Mouse (Mus musculus) lung, embryonic 15.5 days (tissue): ENCODE results near the gene Zfp989. TPM values are rescaled to one million over a fixed set of nuclear protein-coding genes. Genes with fewer than 3 reads are reported as not detected.
"Not testable (repeated sequence)": the region's sequence is repeated elsewhere in the genome, so short reads cannot be mapped to it uniquely, and the experiment has no call there.

Experiments
- ATAC-seq: fragments of 200-750 bp; cut with Nextera tagmentation; 2 replicates; pipeline ENCODE4 v1.8.0; 2017; ENCODE audit warnings: moderate number of reproducible peaks, borderline replicate concordance; ENCODE audit not compliant: low FRiP score, low TSS enrichment; ENCODE audit errors: extremely low read depth
- H3K27ac ChIP-seq: fragments of 300-500 bp; sonication (generic); 2 replicates; pipeline ENCODE4 v1.5.1; 2015; ENCODE audit warnings: moderate library complexity, mild to moderate bottlenecking, inconsistent platforms
- H3K27me3 ChIP-seq: fragments of 300-500 bp; sonication (generic); 2 replicates; pipeline ENCODE4 v1.6.1; 2015; ENCODE audit warnings: inconsistent platforms
- H3K36me3 ChIP-seq: fragments of 300-500 bp; sonication (generic); 2 replicates; pipeline ENCODE4 v1.6.1; 2015; ENCODE audit warnings: inconsistent platforms
- H3K4me1 ChIP-seq: fragments of 300-500 bp; sonication (generic); 2 replicates; pipeline ENCODE4 v1.6.1; 2015; ENCODE audit warnings: inconsistent platforms
- H3K4me2 ChIP-seq: fragments of 300-500 bp; sonication (generic); 2 replicates; pipeline ENCODE4 v1.6.1; 2015; ENCODE audit warnings: inconsistent platforms, mild to moderate bottlenecking, moderate library complexity
- H3K4me3 ChIP-seq: fragments of 300-500 bp; sonication (generic); 2 replicates; pipeline ENCODE4 v1.5.1; 2015; ENCODE audit warnings: mild to moderate bottlenecking, inconsistent platforms
- H3K9ac ChIP-seq: fragments of 300-500 bp; sonication (generic); 2 replicates; pipeline ENCODE4 v1.6.1; 2015; ENCODE audit warnings: inconsistent platforms
- H3K9me3 ChIP-seq: fragments of 300-500 bp; sonication (generic); 2 replicates; pipeline ENCODE4 v1.6.1; 2016; ENCODE audit warnings: inconsistent platforms
- WGBS: fragments of 180-500 bp; shearing (Covaris S2); methylation state at CpG from one replicate; pipeline ENCODE4 v1.1.7; 2015; 5-methylcytosine and 5-hydroxymethylcytosine counted together
- polyA plus RNA-seq: library from polyadenylated mRNA; unstranded; fragments of >200 nt; fragmentation: Nextera tagmentation; extraction: Ambion mirVana; gene quantifications from 2 replicates; pipeline ENCODE4 v1.2.1, GENCODE M21; 2015

Zfp989 gene
- polyA plus RNA-seq = not detected in 2 replicates

DNA sequence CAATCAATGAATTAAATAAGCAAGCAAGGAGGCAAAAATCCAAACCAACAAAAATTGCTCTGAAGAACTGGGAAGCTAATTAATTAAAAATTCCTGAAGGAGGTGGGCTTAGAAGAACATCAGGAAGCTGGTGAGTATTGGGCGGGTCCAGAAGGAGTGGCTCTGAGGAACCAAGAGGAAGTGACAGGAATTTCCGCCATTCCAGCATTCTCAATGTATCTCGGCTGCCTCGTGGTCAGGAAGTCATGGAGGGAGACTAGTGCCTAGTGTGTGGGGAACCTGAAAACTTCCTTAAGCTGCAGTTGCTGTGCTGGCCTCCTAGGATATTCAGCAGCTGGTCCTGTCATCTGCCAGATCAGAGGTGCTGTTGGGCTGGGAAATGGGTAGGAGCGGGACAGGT lies at the start of gene Zfp989:
Gene Zfp989 (plus strand): TSS at position 220 of the 400 bp plus-strand sequence.
- not testable (repeated sequence) for H3K27ac ChIP-seq, H3K4me2 ChIP-seq, H3K4me1 ChIP-seq, H3K4me3 ChIP-seq, H3K9me3 ChIP-seq, H3K27me3 ChIP-seq, ATAC-seq, H3K9ac ChIP-seq, H3K36me3 ChIP-seq
- 82% methylated on average over 5 of the region's 5 CpGs for WGBS

DNA sequence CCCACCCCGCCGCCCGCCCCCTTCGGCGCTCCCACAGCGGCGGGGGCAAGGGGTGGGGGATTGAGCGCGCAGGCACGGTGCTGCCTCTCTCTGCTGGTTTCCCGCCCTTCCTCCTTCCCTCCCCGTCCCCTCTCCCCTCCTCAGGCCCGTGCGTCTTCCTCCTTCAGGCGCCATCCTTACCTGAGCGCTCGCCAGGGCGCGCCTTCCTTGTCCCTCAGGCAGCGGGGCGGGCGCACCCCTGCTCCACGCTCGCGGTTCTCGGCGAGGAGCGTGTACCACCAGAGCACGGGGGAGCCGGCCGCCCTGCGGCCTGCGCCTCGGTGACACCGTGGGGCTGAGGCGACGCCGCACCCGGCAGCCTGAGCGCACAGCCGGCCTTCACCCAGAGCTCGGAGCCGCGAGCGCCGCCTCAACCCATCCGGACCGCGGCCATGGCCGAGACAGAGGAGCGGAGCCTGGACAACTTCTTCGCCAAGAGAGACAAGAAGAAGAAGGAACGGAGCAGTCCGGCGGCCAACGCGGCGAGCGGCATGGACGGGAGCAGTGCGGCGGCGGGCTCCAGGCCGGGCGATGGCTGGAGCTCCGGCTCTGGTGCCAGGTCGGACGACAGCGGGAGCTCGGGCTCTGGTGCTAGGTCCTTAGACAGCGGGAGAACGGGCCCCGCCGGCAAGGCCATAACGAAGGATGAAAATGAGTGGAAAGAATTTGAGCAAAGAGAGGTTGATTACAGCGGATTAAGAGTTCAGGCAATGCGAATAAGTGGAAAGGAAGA lies 39.3 kb upstream of the Zfp989 start:
- Histone ChIP-seq H3K9ac (no peak overlapping the region), H3K27ac (no peak overlapping the region), H3K4me1 (no peaks in the 10 kb centered on the region), H3K4me3 (no peak overlapping the region), H3K27me3 (peaks cover 6% of the 10 kb centered on the region), H3K9me3 (peaks cover 8% of the 10 kb centered on the region; the same call in 1 of the 2 replicates), H3K4me2 (peak overlapping the region; percentile 13; the same call in 1 of the 2 replicates), H3K36me3 (no peaks in the 10 kb centered on the region)
- ATAC-seq = 0 out of 2 replicates have a peak, but pooled peaks have one; percentile 27
- WGBS = 8% methylated on average over 69 of the region's 77 CpGs

DNA sequence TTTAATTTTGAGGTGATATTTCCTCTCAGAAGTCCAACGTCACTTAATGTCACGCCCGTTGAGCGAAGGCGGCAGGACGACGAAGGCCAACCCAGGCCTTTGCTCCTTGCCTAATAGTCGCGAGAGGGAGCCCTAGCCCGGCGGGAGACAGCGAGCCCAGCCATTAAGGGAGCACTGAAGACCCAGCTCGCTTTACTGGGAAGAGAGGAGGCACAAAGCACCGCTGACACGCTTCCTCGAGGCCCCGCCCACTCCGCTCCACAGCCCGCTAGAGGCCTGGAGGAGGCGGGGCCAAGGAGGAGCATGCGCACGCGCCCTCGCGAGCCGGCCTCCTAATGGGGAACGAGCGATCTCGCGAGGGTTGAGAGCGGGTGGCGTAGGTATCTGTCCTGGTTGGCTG lies 30.1 kb upstream of the Zfp989 start:
- not testable (repeated sequence) for H3K27me3 ChIP-seq, H3K9me3 ChIP-seq, H3K4me2 ChIP-seq, ATAC-seq, H3K4me1 ChIP-seq, H3K27ac ChIP-seq, H3K9ac ChIP-seq, H3K36me3 ChIP-seq, H3K4me3 ChIP-seq
- 51% methylated on average over 32 of the region's 32 CpGs for WGBS

- not testable (repeated sequence) for H3K27ac ChIP-seq
These were observed 4.8 kb downstream of the Zfp989 start for GRCm38 (mm10) chr4:146976581-146976980.

DNA sequence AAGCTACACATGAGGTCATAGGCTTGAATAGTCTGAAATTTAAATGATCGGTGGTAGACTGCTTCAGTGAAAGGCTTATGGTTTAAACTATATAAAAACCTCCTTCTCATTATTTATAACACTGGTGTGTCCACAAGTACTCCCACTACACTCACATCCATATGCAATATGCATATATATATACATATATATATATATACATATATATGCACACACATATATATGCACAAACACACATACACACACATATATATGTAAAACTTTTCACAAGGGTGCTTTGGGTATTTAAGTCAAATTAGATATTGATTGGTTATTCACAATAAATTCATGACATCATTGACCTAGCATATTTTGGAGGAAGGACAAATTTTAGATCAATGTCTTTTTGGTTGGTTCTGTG lies 46.6 kb downstream of the Zfp989 start:
- not testable (repeated sequence) for H3K36me3 ChIP-seq, H3K9ac ChIP-seq, ATAC-seq, H3K9me3 ChIP-seq, H3K4me3 ChIP-seq, H3K27me3 ChIP-seq, H3K4me1 ChIP-seq, H3K4me2 ChIP-seq, H3K27ac ChIP-seq
- no CpG with 5 or more reads among the region's 1 CpGs for WGBS

More at GRCm38 (mm10) chr4:146976581-146976980, 4.8 kb downstream of the Zfp989 start:
- H3K9ac ChIP-seq, H3K4me1 ChIP-seq, H3K36me3 ChIP-seq, H3K4me2 ChIP-seq, H3K4me3 ChIP-seq, ATAC-seq, H3K27me3 ChIP-seq, H3K9me3 ChIP-seq: not testable (repeated sequence)
- 12% methylated on average over 2 of the region's 2 CpGs for WGBS

- H3K9ac ChIP-seq, H3K27ac ChIP-seq, H3K4me3 ChIP-seq, H3K9me3 ChIP-seq, H3K4me1 ChIP-seq, H3K36me3 ChIP-seq, H3K27me3 ChIP-seq, H3K4me2 ChIP-seq, ATAC-seq: not testable (repeated sequence)
- no CpG with 5 or more reads among the region's 6 CpGs for WGBS
These were observed 49.8 kb downstream of the Zfp989 start, which contains the start of gene Rex2 for GRCm38 (mm10) chr4:147021550-147021949. Rex2 (plus strand) TSS chr4:147021850.

DNA sequence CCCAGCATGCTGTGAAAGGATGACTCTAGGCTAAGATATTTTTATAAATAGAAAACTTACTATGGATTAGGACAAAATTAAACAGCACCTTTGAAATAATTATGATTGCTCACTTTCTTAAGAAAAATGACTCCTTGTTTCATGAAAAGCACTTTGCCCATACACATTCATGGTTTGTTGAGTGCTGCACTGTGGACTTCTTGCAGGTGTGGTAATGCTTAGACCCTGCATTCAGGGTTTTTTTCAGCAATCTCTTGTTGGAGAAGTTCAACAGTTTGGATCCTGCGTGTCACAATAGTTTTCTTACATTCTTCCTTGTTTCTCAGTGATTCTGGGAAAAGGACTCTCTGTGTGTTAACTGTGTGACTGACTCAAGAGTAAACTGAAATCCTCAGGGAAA lies 54.6 kb downstream of the Zfp989 start:
- not testable (repeated sequence) for H3K4me3 ChIP-seq, H3K36me3 ChIP-seq, ATAC-seq, H3K27me3 ChIP-seq, H3K4me1 ChIP-seq, H3K9me3 ChIP-seq, H3K9ac ChIP-seq, H3K27ac ChIP-seq, H3K4me2 ChIP-seq
- 57% methylated on average over 1 of the region's 1 CpGs for WGBS

GRCm38 (mm10) chr4:147031308-147032036 lies 59.7 kb downstream of the Zfp989 start:
- 86% methylated on average over 1 of the region's 2 CpGs for WGBS
- not testable (repeated sequence) for ATAC-seq, H3K4me3 ChIP-seq, H3K4me2 ChIP-seq, H3K9me3 ChIP-seq, H3K27ac ChIP-seq, H3K36me3 ChIP-seq, H3K9ac ChIP-seq, H3K27me3 ChIP-seq, H3K4me1 ChIP-seq

Other genes with a start within 250 kb of the Zfp989 start
- not detected in 2 replicates for gene Gm21411, start 62.4 kb upstream of the Zfp989 start, polyA plus RNA-seq
- gene Rex2, start 49.9 kb downstream of the Zfp989 start, polyA plus RNA-seq = not detected in 2 replicates
- gene Zfp991, start 160.1 kb downstream of the Zfp989 start, polyA plus RNA-seq = 3.6 and 4.0 TPM in 2 replicates